Mouse (Mus musculus): ENCODE measurements around the gene Eif3i. TPM values are rescaled to one million over a fixed set of nuclear protein-coding genes. Genes with fewer than 3 reads are reported as not detected.
"Not testable (repeated sequence)": the region's sequence is repeated elsewhere in the genome, so short reads cannot be mapped to it uniquely, and the experiment has no call there.

The Eif3i gene
- polyA plus RNA-seq, 1 experiment from 2014 or later = 169 TPM

DNA sequence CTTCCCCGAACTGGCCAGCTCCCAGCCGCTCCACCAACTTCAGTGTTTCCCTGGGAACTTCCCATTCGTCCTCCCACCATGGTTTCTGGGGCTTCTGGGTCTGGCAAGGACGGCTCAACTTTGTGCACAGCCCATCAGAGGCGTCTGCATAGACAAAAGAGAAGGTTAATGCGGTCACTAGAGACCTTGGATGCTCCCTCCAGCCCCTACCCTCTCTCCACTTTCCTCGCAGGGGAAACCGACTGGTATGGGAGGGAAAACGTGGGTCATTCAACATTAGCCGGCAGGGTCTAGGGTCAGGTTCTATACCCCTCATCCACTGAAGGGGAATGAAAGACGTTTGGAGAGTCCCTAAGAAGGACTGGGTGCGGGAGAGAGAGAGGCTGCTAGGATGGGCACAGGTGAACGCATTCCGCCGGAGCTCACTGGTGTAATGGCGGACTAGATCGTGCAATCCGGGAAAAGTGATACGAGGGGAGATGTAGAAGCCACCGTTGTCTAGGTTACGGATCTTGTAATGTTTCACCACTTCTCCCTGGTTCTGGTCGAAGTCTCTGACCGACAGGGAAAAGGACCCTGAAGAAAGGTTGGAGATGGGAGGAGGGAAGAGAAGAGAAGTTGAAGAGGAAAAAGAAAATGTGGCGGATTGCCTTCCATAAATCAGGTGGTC, 44.5 kb downstream of the Eif3i start:
- peaks cover 25% of the 10 kb centered on the region for H3K4me1 ChIP-seq
- H3K9ac ChIP-seq = peak overlapping the region; percentile 85
- H3K4me3 ChIP-seq = peak overlapping the region; percentile 62
- H3K36me3 ChIP-seq = no peaks in the 10 kb centered on the region
- WGBS = under 1% methylated on average over 24 of the region's 24 CpGs
- peak overlapping the region; percentile 60 for H3K27ac ChIP-seq (replicated peaks)
- H3K9me3 ChIP-seq = no peaks in the 10 kb centered on the region
- ATAC-seq (ENCODE audit: extremely low read depth, insufficient number of reproducible peaks, low FRiP score, low TSS enrichment) = 0 out of 2 replicates have a peak, but pooled peaks have one; percentile 1
- no peaks in the 10 kb centered on the region for H3K27me3 ChIP-seq (replicated peaks)
- H3K4me2 ChIP-seq = peak overlapping the region; percentile 98

DNA sequence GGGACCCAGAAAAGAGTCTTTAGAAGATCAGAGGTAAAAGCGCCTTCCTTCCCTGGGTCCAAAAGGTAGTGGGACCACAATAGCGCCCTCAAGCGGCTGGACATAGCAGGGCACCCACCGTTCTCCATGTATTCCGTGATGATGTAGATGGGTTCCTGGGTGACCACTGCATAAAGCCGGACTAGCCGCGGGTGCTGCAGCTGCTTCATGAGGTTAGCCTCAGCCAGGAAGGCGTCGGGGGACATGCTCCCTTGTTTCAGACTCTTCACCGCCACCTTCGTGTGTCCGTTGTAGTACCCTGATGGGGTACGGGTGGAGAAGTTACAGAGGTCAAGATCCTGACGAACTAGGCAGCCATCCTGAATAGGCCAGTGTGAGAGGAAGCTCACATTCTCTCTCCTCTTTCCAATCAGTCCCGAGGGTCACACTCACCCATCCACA, 45.0 kb downstream of the Eif3i start:
- ATAC-seq (ENCODE audit: extremely low read depth, insufficient number of reproducible peaks, low FRiP score, low TSS enrichment) = no peak
- peak overlapping the region; percentile 62 for H3K4me3 ChIP-seq
- WGBS = 4% methylated on average over 16 of the region's 16 CpGs
- no peaks in the 10 kb centered on the region for H3K9me3 ChIP-seq
- H3K36me3 ChIP-seq = no peaks in the 10 kb centered on the region
- H3K27me3 ChIP-seq (replicated peaks) = no peaks in the 10 kb centered on the region
- H3K27ac ChIP-seq (replicated peaks) = peak overlapping the region; percentile 60; the same call in 1 of the 2 replicates
- H3K4me1 ChIP-seq = peaks cover 25% of the 10 kb centered on the region
- peak overlapping the region; percentile 85 for H3K9ac ChIP-seq
- H3K4me2 ChIP-seq = peak overlapping the region; percentile 98

DNA sequence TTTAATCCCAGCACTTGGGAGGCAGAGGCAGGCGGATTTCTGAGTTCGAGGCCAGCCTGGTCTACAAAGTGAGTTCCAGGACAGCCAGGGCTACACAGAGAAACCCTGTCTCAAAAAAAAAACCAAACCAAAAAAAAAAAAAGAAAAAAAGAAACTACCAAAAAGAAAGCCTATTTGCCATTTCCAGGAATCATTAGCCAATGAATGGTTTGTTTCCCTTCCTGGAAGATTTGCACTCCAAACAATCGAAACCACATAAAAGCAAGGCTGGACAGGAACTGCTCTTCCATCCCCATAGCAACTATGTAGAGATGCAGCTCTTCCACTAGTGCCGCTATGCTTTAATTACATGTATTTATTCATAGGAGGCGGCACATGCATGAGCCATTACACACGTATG, 45.9 kb downstream of the Eif3i start:
- not testable (repeated sequence) for ATAC-seq (ENCODE audit: extremely low read depth, insufficient number of reproducible peaks, low FRiP score, low TSS enrichment); H3K4me3 ChIP-seq; H3K27ac ChIP-seq (replicated peaks); H3K27me3 ChIP-seq (replicated peaks); H3K9me3 ChIP-seq; H3K36me3 ChIP-seq; H3K4me2 ChIP-seq; H3K9ac ChIP-seq
- WGBS = 72% methylated on average over 6 of the region's 6 CpGs
- H3K4me1 ChIP-seq = peaks cover 25% of the 10 kb centered on the region

DNA sequence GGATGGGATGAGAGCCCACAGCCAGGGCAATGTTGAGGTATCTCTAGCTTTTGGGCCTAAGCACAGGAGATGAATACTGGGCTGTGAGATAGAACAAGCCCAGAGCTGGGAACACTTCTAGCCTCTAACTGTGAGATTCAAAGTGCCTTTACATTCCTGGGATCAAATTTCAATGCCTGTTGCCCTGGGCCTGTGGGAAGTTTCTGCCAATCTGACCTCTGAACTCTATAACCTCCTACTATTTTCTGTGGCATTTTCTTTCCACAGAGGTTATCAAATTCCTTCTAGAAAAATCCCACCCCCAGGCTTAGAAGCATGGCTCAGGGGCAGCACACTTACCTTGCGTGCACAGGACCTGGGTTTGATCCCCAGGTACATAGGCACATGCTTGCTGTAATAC, 50.2 kb downstream of the Eif3i start:
- Histone ChIP-seq H3K9me3 (no peaks in the 10 kb centered on the region), H3K27ac (replicated peaks) (no peak overlapping the region), H3K36me3 (no peaks in the 10 kb centered on the region), H3K9ac (no peak overlapping the region), H3K4me2 (no peak overlapping the region), H3K27me3 (replicated peaks) (no peaks in the 10 kb centered on the region), H3K4me3 (no peak overlapping the region), H3K4me1 (peaks cover 3% of the 10 kb centered on the region; the same call in 1 of the 2 replicates)
- no peak for ATAC-seq (ENCODE audit: extremely low read depth, insufficient number of reproducible peaks, low FRiP score, low TSS enrichment)
- WGBS = 59% methylated on average over 1 of the region's 1 CpGs

DNA sequence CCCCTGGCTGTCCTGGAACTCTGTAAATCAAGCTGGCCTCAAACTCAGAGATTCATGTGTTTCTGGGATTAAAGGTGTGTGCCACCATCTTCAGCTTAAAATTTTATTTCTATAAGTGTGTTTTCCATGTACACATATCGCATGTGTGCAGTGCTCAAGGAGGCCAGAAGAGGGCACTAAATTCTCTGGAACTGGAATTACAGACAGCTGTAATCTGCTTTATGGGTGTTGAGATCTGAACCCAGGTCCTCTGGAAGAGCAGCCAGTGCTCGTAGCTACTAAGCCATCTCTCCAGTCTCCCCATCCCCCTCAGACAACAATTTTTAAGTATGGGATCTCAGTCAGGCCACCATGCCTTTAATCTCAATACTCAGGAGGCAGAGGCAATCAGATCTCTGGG, 51.1 kb downstream of the Eif3i start:
- Histone ChIP-seq H3K4me1 (no peaks in the 10 kb centered on the region), H3K27ac (replicated peaks) (no peak overlapping the region), H3K4me3 (no peak overlapping the region), H3K36me3 (no peaks in the 10 kb centered on the region), H3K9me3 (no peaks in the 10 kb centered on the region), H3K27me3 (replicated peaks) (no peaks in the 10 kb centered on the region), H3K4me2 (no peak overlapping the region), H3K9ac (no peak overlapping the region)
- WGBS = 73% methylated on average over 2 of the region's 2 CpGs
- ATAC-seq (ENCODE audit: extremely low read depth, insufficient number of reproducible peaks, low FRiP score, low TSS enrichment) = no peak

DNA sequence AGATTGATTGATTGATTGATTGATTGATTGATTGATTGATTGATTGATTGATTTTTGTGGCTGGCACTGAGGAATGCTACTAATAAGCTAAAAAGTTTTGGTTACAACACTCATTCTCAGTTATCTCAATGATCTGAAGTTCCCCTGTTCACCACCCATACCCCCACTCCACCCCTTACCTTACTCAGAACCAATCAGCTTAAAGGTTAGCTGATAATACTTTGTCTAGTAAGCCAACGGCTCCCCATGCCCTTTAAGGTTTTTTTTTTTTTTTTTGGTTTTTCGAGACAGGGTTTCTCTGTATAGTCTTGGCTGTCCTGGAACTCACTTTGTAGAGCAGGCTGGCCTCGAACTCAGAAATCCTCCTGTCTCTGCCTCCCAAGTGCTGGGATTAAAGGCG, 52.8 kb downstream of the Eif3i start:
- not testable (repeated sequence) for H3K27ac ChIP-seq (replicated peaks); H3K4me1 ChIP-seq; ATAC-seq (ENCODE audit: extremely low read depth, insufficient number of reproducible peaks, low FRiP score, low TSS enrichment); H3K9me3 ChIP-seq; H3K36me3 ChIP-seq; H3K27me3 ChIP-seq (replicated peaks); H3K4me2 ChIP-seq; H3K4me3 ChIP-seq; H3K9ac ChIP-seq
- 71% methylated on average over 4 of the region's 4 CpGs for WGBS

DNA sequence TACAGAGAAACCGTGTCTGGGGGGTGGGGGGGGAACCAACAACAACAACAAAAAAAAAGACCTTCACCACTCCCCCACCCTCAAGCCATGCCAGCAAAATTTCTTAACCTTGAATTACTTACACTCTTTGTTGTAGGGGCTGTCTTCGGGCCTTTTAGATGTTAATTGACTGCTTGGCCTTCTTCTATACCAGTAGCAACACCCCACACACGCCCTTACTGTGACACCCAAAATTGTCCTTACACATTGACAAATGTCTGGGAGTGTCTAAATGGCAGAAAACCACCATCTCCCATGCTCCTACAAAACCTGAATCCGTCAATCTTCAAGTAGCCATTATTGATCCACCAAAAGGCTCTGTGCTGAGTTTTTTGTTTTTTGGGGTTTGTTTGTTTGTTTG, 56.3 kb downstream of the Eif3i start:
- no peak overlapping the region for H3K4me2 ChIP-seq
- no peak overlapping the region for H3K9ac ChIP-seq
- no peaks in the 10 kb centered on the region for H3K27me3 ChIP-seq (replicated peaks)
- 93% methylated on average over 4 of the region's 4 CpGs for WGBS
- no peak overlapping the region for H3K27ac ChIP-seq (replicated peaks)
- H3K36me3 ChIP-seq = peaks cover 11% of the 10 kb centered on the region
- no peak overlapping the region for H3K4me3 ChIP-seq
- H3K9me3 ChIP-seq = no peaks in the 10 kb centered on the region
- H3K4me1 ChIP-seq = peaks cover 23% of the 10 kb centered on the region
- ATAC-seq (ENCODE audit: extremely low read depth, insufficient number of reproducible peaks, low FRiP score, low TSS enrichment) = no peak

DNA sequence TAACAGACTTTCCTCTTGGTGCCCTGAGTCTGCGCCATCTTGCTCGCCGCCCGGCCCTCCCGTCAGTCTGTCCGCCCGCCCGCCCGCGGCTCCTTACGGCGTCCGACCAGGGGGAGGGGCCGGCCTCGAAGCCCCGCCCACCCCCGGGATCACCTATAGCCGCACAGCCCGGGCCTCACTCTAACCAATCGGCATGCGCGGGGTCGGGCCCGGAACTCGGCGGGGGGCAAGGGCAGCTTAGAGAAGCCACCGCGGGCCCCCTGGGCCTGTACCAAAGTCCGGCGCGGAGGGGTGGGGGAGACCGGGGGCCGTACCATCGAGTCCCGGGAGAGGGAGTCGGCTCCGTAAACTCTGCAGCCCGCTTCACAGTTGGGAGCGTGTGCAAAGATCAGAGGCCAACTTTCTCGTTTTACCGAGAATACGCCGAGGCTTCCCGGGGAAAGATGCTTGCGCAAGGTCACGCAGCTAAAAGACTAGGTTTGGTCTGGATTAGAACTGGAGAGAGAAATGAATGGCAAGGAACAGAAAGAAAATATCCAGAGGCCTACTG, 57.8 kb downstream of the Eif3i start, which contains the start of gene Hdac1:
Gene Hdac1 (minus strand): TSS at position 122 of the 550 bp plus-strand sequence.
- Histone ChIP-seq H3K27ac (replicated peaks) (peak within 1 kb of the TSS; percentile 86), H3K4me2 (peak within 1 kb of the TSS; percentile 88), H3K27me3 (replicated peaks) (no peaks in the 10 kb centered on the region), H3K4me1 (peaks cover 23% of the 10 kb centered on the region), H3K9me3 (no peaks in the 10 kb centered on the region), H3K36me3 (peaks cover 19% of the 10 kb centered on the region), H3K9ac (peak within 1 kb of the TSS; percentile 97), H3K4me3 (peak within 1 kb of the TSS; percentile 91)
- peak; percentile 100 for ATAC-seq (ENCODE audit: extremely low read depth, insufficient number of reproducible peaks, low FRiP score, low TSS enrichment)
- 2% methylated on average over 46 of the region's 46 CpGs for WGBS

Small RNA genes lying within 50 kb of the gene (microRNA-seq; reads per million reads assigned to microRNA genes)
- not detected for gene Mir8119

Other genes with a start within 250 kb of the Eif3i start
- gene Zbtb8a, start 222.5 kb downstream of the Eif3i start, polyA plus RNA-seq (2015; fragmentation: Nextera tagmentation; extraction: Ambion mirVana) = 9.9 and 11.0 TPM in 2 replicates
- 3.9 and 4.7 TPM in 2 replicates for gene Zbtb8b, start 159.8 kb downstream of the Eif3i start, polyA plus RNA-seq (2015; fragmentation: Nextera tagmentation; extraction: Ambion mirVana)
- 25.4 and 26.9 TPM in 2 replicates for gene Bsdc1, start 139.1 kb downstream of the Eif3i start, polyA plus RNA-seq (2015; fragmentation: Nextera tagmentation; extraction: Ambion mirVana)
- not detected in 2 replicates for gene Tssk3, start 109.6 kb downstream of the Eif3i start, polyA plus RNA-seq (2015; fragmentation: Nextera tagmentation; extraction: Ambion mirVana)
- not detected in 2 replicates for gene Fam229a, start 109.5 kb downstream of the Eif3i start, polyA plus RNA-seq (2015; fragmentation: Nextera tagmentation; extraction: Ambion mirVana)
- gene Marcksl1, start 87.1 kb downstream of the Eif3i start, polyA plus RNA-seq (2015; fragmentation: Nextera tagmentation; extraction: Ambion mirVana) = 383 and 399 TPM in 2 replicates
- gene Hdac1, start 57.9 kb downstream of the Eif3i start, polyA plus RNA-seq (2015; fragmentation: Nextera tagmentation; extraction: Ambion mirVana) = 127 and 141 TPM in 2 replicates
- 2.8 and 7.0 TPM in 2 replicates for gene Lck, start 27.0 kb downstream of the Eif3i start, polyA plus RNA-seq (2015; fragmentation: Nextera tagmentation; extraction: Ambion mirVana)
- gene Fam167b, start 22.1 kb downstream of the Eif3i start, polyA plus RNA-seq (2015; fragmentation: Nextera tagmentation; extraction: Ambion mirVana) = 4.7 and 7.3 TPM in 2 replicates
- 160 and 179 TPM in 2 replicates for gene Tmem234, start within 50 bp of the Eif3i start, polyA plus RNA-seq (2015; fragmentation: Nextera tagmentation; extraction: Ambion mirVana)
- gene Dcdc2b, start 13.6 kb upstream of the Eif3i start, polyA plus RNA-seq (2015; fragmentation: Nextera tagmentation; extraction: Ambion mirVana) = 1.3 and 1.6 TPM in 2 replicates
- gene Iqcc, start 18.5 kb upstream of the Eif3i start, polyA plus RNA-seq (2015; fragmentation: Nextera tagmentation; extraction: Ambion mirVana) = 20.4 and 23.6 TPM in 2 replicates
- 41.1 and 46.1 TPM in 2 replicates for gene Ccdc28b, start 23.3 kb upstream of the Eif3i start, polyA plus RNA-seq (2015; fragmentation: Nextera tagmentation; extraction: Ambion mirVana)
- gene Txlna, start 40.4 kb upstream of the Eif3i start, polyA plus RNA-seq (2015; fragmentation: Nextera tagmentation; extraction: Ambion mirVana) = 47.5 and 49.4 TPM in 2 replicates
- gene Kpna6, start 72.1 kb upstream of the Eif3i start, polyA plus RNA-seq (2015; fragmentation: Nextera tagmentation; extraction: Ambion mirVana) = 13.3 TPM in 2 replicates
- gene Tmem39b, start 96.2 kb upstream of the Eif3i start, polyA plus RNA-seq (2015; fragmentation: Nextera tagmentation; extraction: Ambion mirVana) = 6.7 and 6.9 TPM in 2 replicates
- 75.6 and 77.5 TPM in 2 replicates for gene Khdrbs1, start 141.7 kb upstream of the Eif3i start, polyA plus RNA-seq (2015; fragmentation: Nextera tagmentation; extraction: Ambion mirVana)
- 326 and 374 TPM in 2 replicates for gene Ptp4a2, start 210.6 kb upstream of the Eif3i start, polyA plus RNA-seq (2015; fragmentation: Nextera tagmentation; extraction: Ambion mirVana)

All from heart, embryonic 13.5 days (tissue).